Mouse (Mus musculus): Measurements from ENCODE around the gene Cmya5.
"Not testable (repeated sequence)": the region's sequence is repeated elsewhere in the genome, so short reads cannot be mapped to it uniquely, and the experiment has no call there.

The Cmya5 gene

DNA sequence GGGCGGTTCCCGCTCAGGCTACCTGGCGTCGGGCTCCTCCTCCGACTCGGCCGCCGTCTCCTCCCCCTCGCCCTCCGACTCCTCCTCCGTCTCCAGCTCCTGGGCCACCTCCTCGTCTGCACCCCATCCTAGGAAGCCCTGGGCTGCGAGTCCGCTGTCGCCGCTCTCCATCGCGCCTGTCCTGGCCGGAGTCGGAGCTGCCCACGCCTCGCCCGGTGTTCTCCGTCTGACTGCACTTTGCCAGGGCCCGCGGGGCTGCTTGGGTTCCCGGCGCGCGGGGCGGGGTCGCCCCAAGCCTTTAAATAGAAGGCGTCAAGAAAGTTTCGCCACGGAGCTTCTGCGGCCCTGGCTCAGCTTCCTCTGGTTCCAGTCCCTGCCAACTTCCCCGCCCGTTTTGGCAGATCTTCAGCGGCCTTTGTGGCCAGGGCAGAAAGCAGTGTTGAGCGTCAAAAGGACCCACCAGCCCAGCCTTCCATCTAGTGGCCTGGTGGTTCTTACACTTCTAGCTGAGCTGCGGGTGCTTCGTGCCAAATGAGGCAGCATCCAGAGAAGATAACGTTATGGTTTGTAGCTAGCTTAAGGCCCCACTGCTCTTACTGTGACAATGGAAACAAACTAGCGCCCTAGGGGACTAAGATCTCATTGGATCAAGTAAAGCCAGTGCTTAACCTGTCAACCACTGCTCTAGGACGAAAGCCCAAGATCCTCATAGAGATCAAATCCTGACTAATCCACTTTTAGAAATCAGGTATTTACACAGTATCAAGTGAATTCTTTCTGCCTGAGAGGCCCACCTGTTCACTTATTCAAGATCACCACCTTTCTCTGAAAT lies at the start of gene Cmya5:
Gene Cmya5, minus strand, starts transcription at position 389 of the 832 bp plus-strand sequence.
- peak; percentile 56 for ATAC-seq (ENCODE audit: low TSS enrichment)

DNA sequence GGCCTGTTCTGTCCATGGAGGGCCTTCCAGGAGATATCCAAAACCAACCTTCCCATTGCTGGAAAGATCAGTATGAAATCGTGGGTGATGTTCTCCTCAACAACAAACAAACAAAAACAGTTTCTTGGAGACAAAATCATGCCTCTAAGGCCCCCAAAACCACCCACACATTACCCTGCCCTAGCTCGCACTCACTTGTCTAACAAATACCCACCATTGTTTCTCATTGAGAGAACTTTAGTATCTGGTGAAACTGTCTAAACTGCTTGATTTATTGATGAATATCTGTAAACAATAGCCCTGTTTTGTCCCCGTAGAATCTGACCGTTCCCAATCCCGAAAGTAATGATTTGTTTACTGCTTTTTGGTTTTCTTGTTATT lies 48.1 kb upstream of the Cmya5 start:
- no peak for ATAC-seq (ENCODE audit: low TSS enrichment)

DNA sequence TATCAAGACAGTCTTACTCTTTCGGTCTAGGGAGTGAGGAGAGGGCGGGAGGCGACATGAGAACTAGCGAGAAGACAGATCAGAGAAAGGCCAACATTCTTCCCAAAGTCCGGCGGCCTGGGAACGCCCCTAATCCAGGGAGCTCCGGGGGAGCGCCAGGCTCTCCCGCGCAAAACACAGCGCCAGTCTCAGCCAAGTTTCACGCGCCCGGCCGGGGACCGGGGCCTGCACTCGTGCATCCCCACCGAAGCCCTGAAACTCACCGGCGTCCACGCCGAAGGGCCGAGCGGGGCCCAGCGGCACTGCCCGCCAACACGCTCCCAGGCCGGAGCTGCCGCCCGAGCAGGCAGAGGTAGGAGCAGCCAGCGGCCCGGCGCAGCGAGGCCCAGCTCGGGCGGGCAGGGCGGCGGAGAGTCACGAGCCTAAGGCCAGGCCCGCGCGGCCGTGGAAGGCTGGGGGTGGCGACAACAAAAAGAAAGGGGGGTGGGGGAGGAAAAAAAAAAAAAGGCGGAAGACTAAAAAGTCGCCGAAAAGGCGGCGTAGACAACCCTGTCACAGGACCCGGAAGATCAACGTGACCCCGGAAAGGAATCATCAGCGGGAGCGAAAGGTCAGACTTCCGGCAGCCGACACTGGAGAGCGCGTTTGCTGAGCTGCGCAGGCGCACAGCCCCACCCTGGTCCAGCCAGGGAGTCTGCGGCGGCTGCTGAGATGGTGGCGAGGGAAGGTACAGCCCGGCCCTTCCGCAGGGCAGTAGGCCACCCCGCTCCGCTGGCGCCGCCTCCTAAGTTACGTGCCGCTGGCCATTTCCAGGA lies 47.5 kb upstream of the Cmya5 start, which contains the start of gene Tent2:
Gene Tent2, minus strand, starts transcription at position 555 of the 815 bp plus-strand sequence.
- peak; percentile 99 for ATAC-seq (ENCODE audit: low TSS enrichment)

DNA sequence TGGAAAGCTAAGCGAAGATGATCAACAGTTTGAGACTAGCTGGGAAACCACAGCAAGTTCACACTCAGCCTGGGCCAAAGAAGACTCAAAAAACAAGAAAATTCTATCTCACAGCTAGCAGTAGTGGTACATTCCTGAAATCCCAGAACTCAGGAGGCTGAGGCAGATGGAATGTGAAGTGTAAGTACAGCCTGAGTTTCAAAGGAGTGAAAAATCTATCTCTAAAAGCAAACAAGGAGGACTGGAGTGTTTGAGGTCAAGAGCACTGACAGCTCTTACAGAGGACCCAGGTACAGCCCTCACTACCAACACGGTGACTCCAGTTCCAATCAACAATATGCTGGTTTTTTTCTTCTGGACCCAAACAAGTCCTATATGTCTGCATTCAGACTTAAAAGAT lies 44.9 kb upstream of the Cmya5 start:
- no peak for ATAC-seq (ENCODE audit: low TSS enrichment)

DNA sequence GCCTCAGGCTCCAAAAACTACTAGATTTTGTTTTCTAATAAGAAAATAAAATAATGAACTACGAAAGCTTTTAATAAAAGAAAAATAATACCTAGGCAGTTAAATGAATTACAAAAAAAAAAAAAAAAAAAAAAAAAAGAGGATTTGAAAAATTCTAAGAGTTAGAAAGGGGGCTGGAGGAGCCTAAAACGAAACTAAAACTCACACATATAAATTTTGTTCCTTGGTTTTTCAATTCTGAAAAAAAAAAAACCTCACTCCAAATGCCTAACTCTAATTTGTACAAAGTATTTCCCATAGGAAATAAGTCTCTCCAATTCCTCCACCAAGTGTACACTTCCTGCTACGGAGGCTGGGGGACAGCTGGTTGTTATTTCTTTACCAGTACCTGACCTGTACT lies 44.2 kb upstream of the Cmya5 start:
- ATAC-seq (ENCODE audit: low TSS enrichment) = no peak

DNA sequence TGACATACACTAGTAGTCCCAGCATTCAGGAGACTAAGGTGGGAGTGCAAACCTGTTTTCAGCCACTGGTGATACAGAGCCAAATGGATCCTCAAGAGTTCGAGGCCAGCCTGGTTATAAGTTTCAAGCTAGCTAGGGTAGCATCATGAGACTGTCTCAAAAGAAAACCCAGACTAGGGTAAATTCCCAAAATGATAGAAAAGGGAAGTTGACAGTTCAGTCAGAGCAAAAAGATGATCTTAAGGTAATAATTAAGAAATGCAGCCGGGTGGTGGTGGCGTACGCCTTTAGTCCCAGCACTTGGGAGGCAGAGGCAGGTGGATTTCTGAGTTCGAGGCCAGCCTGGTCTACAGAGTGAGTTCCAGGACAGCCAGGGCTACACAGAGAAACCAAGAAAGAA lies 43.3 kb upstream of the Cmya5 start:
- not testable (repeated sequence) for ATAC-seq (ENCODE audit: low TSS enrichment)

DNA sequence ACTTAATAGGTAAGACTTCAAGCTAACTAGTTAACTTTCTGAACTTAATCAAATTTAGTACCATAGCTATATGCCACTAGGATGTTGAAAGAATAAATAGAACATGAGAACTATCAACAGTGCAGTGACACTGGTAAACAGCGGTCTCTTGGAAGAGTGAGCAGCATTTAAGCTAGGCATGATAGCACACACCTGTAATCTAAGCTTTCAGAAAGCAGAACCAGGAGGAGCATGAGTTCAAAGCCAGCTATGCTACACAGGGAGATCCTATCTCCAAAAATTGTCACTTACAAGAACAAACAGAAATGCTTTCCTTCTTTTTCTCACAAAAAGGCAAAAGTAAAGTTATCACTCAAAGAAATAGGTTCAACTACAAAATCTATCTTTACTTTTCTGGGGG lies 35.8 kb upstream of the Cmya5 start:
- no peak for ATAC-seq (ENCODE audit: low TSS enrichment)

DNA sequence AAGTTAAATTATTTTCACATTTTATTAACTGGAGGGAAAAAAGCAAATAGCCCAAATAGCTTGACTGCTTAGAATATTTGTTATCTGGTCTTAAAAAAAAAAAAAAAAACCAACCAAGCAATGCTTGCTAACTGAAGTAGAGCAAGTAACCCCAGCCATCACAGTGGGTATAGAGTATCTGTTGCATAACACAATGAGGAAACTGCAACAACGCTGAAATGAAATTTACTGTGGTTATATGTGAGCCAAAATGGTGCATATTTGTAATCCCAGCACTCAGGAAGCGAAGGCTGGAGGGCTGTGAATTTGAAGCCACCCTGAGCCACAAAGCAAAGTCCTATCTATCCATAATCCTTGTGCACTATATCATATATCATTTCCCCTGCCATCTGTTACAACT lies 35.0 kb upstream of the Cmya5 start:
- no peak for ATAC-seq (ENCODE audit: low TSS enrichment)

DNA sequence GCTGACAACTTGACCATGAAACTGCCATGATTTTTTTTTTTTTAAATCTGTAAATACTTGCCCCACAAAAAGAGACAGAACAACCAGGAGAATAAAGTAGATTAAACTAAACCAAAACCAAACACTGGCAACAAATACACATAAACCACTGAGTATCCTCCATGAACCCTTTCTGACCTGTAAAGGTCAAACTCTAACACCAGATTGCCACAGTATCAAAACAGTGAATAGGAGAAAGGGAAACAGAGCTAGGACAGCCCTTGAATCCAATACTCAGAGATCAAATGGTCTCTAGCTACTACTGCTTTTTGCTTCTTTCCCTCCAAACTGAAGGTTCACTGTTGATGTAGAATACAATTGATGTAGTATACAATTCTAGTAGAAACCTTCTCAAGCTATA lies 33.0 kb upstream of the Cmya5 start:
- no peak for ATAC-seq (ENCODE audit: low TSS enrichment)

DNA sequence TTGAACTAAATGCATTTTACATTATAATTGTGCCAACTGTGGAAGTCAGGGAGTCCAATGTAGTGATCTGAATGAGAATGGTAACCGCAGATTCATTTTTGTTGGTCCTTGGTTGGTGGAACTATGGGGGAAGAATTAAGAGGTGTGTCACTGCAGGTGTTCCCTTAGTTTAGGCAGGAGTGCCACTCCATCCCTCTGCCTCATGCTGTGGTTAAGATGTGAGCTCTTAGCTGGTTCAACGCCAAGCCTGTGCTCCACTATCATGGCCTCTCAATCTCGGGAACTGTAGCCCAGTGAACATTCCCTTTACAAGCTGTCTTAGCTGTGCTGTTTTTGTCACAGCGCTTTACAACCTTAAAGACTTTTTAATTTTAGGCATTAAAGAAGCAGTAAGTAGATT lies 18.8 kb upstream of the Cmya5 start:
- no peak for ATAC-seq (ENCODE audit: low TSS enrichment)

DNA sequence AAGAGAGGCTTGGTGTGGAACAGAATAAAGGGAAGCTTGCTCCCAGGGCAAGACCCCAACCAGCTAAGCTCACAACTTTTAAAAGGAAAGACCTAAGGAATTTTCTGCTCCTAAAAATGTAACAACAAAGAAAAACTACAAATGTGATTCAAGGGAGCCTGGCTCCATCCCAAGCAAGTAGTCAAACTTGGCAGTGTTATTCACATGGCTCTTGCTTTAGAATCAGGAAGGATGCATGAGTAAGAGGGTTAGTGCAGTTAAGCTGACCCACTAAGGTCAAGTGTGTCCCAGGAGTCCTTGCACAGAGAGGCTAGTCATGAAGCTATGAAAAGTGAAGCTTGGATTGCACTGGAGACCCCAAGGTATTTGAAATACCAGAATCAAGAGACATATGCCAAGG lies 17.9 kb upstream of the Cmya5 start:
- ATAC-seq (ENCODE audit: low TSS enrichment) = no peak

DNA sequence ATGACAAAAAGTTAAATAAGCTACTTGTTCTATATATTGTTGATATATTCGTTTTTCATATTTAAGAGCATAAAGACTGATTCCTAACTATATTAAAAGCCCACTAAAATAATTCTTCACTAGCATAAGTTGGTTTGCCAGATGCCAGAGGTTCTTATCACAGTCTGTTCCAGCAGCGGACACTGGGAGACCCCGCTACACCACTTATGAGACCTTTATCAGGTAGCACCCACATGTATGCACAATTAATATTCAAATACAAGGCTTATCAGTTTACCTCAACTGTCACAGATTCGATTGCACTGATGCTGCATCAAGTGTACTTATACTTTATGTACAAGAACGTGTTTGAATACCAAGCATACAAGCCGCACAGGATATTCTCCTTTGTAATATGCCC lies 13.7 kb upstream of the Cmya5 start:
- no peak for ATAC-seq (ENCODE audit: low TSS enrichment)

DNA sequence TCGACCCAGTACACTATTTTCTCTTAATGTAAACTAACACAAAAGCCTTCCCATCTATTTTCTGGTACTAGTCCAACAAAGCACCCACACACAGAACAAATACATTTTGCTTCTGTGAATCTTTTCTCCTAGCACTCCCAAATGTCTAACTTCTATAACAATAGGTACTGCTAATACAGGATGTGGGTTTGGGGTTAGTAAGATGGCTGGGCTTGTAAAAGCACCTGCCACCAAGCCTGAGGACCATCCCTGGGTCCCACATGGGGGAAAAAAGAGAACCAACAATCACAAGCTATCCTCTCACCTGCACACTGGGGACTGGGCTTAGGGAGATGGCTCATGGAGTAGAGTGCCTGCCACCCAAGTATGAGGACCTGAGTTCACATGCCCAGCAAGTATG lies 8.8 kb upstream of the Cmya5 start:
- no peak for ATAC-seq (ENCODE audit: low TSS enrichment)

DNA sequence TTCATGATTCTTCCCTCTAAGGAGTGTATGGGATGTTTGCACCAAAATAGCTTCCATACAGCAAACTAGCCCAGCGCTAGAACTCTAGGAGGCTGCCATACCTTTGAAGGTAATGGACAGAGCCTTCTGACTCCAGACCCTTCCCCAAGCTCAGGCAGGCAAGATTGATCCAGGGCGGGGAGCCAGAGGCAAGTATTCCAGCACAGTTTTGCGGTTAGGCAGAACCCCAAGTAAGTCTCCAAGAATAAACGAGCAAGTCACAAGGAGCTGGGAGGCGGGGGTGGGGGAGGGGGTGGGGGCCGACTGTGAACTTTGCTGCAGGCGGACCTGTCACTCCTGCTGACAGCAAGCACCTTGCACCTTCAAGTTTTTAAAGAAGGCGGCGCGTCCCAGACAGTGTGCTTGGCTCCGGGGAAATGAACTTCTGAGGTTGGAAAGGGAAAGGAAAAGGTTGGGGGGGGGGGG lies 673 bp downstream of the Cmya5 start:
- ATAC-seq (ENCODE audit: low TSS enrichment) = no peak

DNA sequence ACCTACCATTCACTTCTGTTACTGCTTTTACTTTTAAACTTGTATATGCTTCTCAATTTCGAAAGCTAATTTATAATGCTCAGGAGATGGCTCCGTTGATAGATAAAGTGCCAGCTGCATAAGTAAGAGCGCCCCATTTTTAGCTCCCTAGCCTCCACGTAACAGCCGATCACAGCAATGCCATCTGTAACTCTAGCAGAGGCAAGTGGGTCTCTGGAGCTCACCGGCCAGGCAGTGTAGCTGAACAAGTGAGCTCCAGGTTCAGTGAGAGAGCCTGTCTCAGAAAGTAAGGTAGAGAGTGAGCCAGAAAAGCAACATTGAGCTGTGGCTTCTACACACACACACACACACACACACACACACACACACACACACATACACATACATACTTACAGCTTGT lies 3.3 kb downstream of the Cmya5 start:
- ATAC-seq (ENCODE audit: low TSS enrichment) = no peak

DNA sequence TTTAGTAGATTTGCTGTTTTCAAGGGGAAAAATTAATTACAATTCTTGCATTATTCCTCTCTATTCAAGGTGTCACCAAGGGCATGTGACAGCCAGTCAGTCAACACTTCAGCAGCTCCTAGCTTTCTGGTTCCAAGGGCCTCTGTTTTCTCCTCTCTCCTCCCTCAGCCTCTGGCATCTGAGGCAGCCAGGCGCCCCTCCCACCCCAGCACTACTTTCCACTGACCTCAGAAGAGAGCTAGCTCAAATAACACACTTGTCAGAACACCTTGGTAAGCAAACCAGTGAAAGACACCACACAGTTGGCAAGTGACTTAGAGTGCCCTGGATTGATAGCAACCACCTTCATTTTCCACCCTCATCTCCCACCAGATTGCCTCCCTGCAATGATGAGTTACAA lies 6.5 kb downstream of the Cmya5 start:
- no peak for ATAC-seq (ENCODE audit: low TSS enrichment)

DNA sequence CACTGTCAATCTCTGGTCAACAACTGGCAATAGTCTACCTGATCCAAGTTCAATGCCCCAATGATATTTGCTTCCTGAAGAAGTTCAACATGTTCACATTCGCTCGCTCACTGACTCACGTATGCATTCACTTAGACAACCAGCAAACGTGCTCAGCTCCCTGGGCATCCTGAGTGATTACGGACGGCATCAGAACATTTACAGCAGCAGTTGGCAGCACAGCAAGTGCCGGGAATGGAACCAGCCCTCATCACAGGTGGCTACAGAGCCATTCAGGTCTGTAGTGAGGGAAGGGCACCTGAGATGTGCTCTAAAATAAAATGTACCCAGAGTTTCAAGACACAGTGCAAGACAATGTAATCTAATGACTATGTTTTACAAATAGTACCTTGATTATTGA lies 7.4 kb downstream of the Cmya5 start:
- no peak for ATAC-seq (ENCODE audit: low TSS enrichment)

DNA sequence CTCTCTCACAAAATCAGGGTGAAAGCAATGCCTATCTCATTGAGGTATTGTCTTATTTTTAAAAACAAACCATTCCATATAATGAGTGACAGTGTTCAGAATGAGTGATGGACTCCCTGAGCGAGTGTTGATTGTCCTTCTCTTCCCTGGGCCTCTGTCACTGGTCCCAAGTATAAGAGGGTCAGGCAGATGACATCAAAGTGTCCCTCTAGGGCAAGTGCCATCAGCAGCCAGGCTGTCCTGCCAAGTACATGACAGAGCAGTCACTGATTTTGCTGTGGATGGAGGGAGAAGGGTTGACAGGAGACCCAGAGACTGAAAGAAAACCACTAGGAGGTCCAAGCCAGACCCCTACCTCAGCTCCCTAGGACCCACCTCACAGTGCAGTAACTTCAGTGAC lies 8.3 kb downstream of the Cmya5 start:
- no peak for ATAC-seq (ENCODE audit: low TSS enrichment)

DNA sequence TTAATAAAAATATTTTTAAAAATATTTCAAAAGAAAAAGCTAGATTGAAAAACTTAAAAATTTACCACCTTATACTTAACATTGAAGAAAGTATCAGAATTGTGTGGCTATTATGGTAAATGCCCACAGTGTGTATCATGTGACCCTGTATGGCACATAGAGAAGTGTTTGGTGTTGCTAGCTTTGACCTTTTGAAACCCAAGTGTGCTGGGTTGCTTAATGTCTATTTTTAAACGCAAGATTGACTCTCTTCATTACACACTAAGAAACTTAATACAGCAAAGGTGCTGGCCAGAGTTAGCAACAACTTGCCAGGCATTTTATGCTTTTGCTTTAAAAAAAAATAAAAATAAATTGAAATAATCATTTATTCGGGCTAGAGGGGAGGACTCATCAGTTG lies 9.0 kb downstream of the Cmya5 start:
- no peak for ATAC-seq (ENCODE audit: low TSS enrichment)

DNA sequence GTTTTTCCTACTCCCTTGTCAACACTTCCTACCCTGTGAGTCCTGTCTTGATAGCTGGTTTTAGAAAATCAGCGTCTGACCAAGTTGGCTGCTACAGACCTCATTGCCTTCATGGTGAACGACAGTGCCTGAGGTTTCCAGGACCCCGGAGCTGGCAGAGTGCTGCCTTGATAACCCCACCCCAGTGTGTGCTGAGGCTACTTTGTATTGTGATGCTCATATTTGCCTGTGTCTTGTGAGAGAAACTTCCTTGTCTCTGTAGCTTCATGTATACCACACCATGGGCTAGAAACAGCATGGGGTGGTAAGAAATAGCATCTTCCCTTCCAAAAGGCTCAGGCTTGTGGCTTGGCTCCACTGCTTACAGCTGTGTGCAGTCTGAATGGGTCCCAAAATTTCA lies 13.8 kb downstream of the Cmya5 start:
- ATAC-seq (ENCODE audit: low TSS enrichment) = peak; percentile 44; the same call in 1 of the 2 replicates

DNA sequence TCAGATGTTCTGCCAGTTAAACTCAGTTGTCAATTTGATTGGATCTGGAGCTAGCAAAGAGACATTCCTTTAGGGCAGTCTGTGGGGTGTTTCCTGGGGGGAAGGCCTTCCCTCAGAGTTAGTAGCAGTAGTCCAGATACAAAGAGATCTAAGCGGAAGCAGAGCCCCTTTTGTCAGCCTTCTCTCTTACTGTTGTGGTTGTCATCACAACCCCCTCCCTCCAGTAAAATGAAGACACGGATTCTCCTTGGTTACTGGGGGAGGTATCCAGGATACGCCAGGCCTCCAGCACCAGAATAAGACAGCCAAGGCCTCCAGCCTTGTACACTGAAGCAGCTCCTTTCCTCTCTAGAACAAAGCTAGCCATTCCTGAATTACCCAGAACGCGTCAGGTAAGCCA lies 15.6 kb downstream of the Cmya5 start:
- ATAC-seq (ENCODE audit: low TSS enrichment) = peak; percentile 41; the same call in 1 of the 2 replicates

DNA sequence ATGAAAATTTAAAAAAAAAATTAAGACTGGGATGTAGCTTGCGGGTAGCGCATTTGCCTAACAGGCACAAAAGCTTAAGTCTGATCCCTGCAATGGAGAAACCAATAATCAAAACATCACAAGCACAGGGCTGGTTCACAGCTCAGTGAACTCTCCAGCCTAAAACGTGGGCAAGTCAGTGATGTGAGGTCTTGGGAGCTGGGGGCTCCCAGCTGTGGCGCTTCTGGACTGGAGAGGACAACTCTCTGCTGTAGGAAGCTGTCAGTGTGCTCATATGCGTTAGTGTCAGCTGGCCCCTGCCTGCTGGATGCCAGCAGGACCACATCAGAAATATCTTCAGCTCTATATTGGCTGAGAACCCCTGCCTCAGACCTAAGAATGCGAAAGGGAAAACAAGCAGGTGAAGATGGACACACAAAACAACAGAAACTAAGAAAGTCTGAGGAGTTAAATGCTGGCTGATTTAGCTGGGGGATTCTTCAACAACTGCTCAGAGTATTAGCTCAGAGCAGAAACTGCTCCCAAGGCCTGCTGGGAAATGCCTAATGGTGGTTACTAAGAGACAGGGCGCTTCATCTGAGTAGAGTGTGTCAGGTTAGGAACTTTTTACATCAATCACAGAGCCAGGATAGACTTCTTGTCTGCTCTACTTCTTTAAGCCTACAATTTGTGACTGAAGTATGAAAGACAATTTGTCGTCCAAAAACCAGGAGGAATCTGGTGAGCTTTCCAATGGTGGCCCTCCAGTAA lies 16.2 kb downstream of the Cmya5 start:
- no peak for ATAC-seq (ENCODE audit: low TSS enrichment)
